Mouse (Mus musculus) cerebellum, adult 2 months (tissue): ENCODE measurements around the gene Cfap61. TPM values are rescaled to one million over a fixed set of nuclear protein-coding genes. Genes with fewer than 3 reads are reported as not detected.

Experiments used
- DNase-seq, 2 experiments: peaks; one replicate each; pipeline ENCODE4 v3.0.0; 2021
- H3K27ac ChIP-seq: fragments of 200-500 bp; 2 replicates; pipeline ENCODE4 v1.5.1; 2012; ENCODE audit warnings: low read length, control low read depth, inconsistent platforms; ENCODE audit not compliant: insufficient read depth
- H3K27me3 ChIP-seq: fragments of 200-500 bp; 2 replicates; pipeline ENCODE4 v1.6.1; 2012; ENCODE audit warnings: inconsistent platforms, mild to moderate bottlenecking, low read length, moderate library complexity; ENCODE audit not compliant: control insufficient read depth, insufficient read depth
- H3K4me1 ChIP-seq: fragments of 200-500 bp; 2 replicates; pipeline ENCODE4 v1.6.1; 2011; ENCODE audit warnings: low read length; ENCODE audit not compliant: control insufficient read depth, insufficient read depth
- H3K4me3 ChIP-seq: fragments of 200-500 bp; replicated peaks from 2 replicates; pipeline ENCODE3; 2011; ENCODE audit warnings: mild to moderate bottlenecking, low read depth, low read length, control low read depth; ENCODE audit not compliant: insufficient read depth
- CTCF ChIP-seq: fragments of 200-500 bp; IDR thresholded peaks from 2 replicates; pipeline ENCODE4 v1.5.1; 2011; ENCODE audit warnings: low read depth, mild to moderate bottlenecking, control low read depth, low read length, moderate library complexity, borderline replicate concordance; ENCODE audit not compliant: insufficient read depth
- POLR2A ChIP-seq: fragments of 200-500 bp; IDR thresholded peaks from 2 replicates; pipeline ENCODE4 v1.6.1; 2011; ENCODE audit warnings: low read length, control low read depth, borderline replicate concordance; ENCODE audit not compliant: insufficient read depth
- WGBS: fragments of 180-500 bp; shearing (Covaris S2); methylation state at CpG from one replicate; pipeline ENCODE4 v1.1.7; 2018; 5-methylcytosine and 5-hydroxymethylcytosine counted together
- polyA plus RNA-seq: library from polyadenylated mRNA; depleted of rRNA; stranded (reverse); fragments of >200 nt; gene quantifications from 2 replicates; pipeline ENCODE4 v1.2.3, GENCODE M21; 2012

Cfap61 gene
- polyA plus RNA-seq, 1 experiment, result 1.0 TPM

- no peaks in the 10 kb centered on the region for H3K27me3 ChIP-seq
- no peaks in the 10 kb centered on the region for H3K4me1 ChIP-seq
- TF ChIP-seq POLR2A (no peak), CTCF (no peak)
- no peak for DNase-seq
- H3K27ac ChIP-seq, result no peak overlapping the region
- 90% methylated on average over 8 of the region's 8 CpGs for WGBS
- no peak overlapping the region for H3K4me3 ChIP-seq
These were observed 13.5 kb upstream of the Cfap61 start for GRCm38 (mm10) chr2:145920941-145921650.

- 82% methylated on average over 8 of the region's 8 CpGs for WGBS
- DNase-seq, result no peak
- no peak for TF ChIP-seq CTCF
- no peak for TF ChIP-seq POLR2A
- Histone ChIP-seq H3K27ac (no peak overlapping the region), H3K27me3 (no peaks in the 10 kb centered on the region), H3K4me3 (no peak overlapping the region), H3K4me1 (no peaks in the 10 kb centered on the region; the same call in 1 of the 2 replicates)
These were observed 2.4 kb downstream of the Cfap61 start for GRCm38 (mm10) chr2:145936975-145937374.

DNA sequence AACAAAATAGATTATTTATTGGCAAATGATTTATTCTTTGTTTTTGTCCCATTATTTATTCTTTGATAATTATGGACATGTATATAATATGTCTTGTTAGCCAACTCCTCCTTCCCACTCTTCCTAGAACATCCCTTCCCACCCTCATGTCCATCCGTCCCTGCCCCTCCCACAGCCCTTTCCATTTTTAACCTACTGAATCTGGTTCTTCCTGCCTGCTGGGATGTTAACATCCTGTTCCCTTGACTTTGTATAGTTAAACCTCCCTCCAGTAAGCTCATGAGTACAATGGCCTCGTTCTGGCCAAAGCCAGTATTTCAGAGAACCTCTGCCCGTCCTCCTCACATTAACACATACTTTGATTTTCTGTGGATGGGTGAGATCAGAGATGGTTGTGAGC, 6.8 kb downstream of the Cfap61 start:
- 58% methylated on average over 3 of the region's 3 CpGs for WGBS
- Histone ChIP-seq H3K4me3 (no peak overlapping the region), H3K27me3 (no peaks in the 10 kb centered on the region), H3K27ac (no peak overlapping the region), H3K4me1 (no peaks in the 10 kb centered on the region)
- TF ChIP-seq POLR2A (no peak), CTCF (no peak)
- no peak for DNase-seq

DNA sequence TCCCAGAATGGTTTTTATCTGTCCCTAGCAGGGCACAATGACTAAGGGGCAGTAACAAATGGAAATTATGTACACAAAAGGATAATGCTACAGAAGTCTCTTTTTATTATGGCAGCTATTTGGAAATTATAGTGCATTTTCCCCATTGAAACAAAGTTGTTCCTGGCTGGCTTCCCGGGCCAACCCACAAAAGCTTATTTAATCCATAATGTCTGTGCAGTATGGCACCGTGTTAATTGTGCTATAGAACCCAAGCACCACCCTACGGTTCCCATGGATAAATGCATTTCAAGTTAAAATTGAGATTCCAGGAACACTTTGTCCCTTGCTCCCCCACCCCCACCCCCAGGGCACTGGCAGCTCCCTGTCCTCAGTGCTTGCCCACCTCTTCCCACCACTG, 9.7 kb downstream of the Cfap61 start:
- H3K27ac ChIP-seq, result no peak overlapping the region
- no peak for TF ChIP-seq POLR2A
- no peak for TF ChIP-seq CTCF
- no peaks in the 10 kb centered on the region for H3K4me1 ChIP-seq
- 73% methylated on average over 3 of the region's 3 CpGs for WGBS
- H3K4me3 ChIP-seq, result no peak overlapping the region
- H3K27me3 ChIP-seq, result no peaks in the 10 kb centered on the region
- DNase-seq, result no peak

DNA sequence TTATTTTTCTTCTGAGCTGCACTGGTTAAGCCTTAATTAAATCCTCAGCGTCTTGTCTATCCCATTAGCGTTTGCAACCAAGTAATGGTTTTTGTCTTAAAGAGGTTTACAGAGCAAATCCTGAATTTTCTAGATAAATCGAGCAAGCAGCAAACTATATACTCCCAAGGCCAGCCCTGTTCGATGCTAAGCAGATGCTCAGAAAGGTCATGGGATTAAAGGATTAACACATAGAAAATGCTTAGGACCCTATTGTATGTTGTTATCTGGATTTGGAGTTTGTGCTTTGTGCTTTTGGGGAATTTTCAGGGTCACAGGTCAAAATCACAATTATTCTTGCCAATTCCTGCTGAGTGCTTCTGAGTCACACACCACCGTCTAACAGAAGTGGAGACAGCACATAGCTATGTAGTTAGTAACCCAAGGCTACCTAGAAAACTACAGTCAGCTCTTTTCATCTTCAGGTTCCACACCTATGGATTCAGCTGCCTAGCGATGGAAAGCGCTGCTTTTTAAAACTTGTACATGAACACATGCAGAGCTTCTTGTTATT, 13.9 kb downstream of the Cfap61 start:
- WGBS, result 82% methylated on average over 7 of the region's 7 CpGs
- no peak overlapping the region for H3K4me3 ChIP-seq
- DNase-seq, result no peak
- H3K27me3 ChIP-seq, result no peaks in the 10 kb centered on the region
- H3K27ac ChIP-seq, result no peak overlapping the region
- TF ChIP-seq CTCF (no peak), POLR2A (no peak)
- H3K4me1 ChIP-seq, result no peaks in the 10 kb centered on the region

GRCm38 (mm10) chr2:145949475-145950068, 15.0 kb downstream of the Cfap61 start:
- Histone ChIP-seq H3K27ac (no peak overlapping the region), H3K27me3 (no peaks in the 10 kb centered on the region), H3K4me3 (no peak overlapping the region), H3K4me1 (no peaks in the 10 kb centered on the region)
- TF ChIP-seq CTCF (no peak), POLR2A (no peak)
- no peak for DNase-seq
- WGBS, result 18% methylated on average over 11 of the region's 11 CpGs

DNA sequence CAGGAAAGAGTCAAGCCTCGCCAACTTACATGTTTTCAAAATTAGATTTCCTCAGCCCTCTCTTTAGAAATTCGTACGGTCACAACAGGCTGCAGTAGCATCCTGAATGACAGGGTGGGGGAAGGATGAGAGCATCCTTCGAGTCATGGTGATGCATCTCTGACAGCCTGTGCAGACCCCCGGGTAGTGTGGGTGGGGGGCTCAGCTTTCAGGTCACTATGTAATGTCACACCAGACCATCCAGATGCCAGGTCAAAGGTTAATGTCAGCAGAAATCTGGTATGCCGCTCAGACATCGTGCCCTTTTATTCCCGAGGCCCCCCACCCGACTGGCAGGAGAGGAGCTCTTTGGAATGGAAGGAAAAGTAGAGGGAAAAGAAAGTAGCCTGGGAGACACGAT, 15.7 kb downstream of the Cfap61 start:
- H3K4me1 ChIP-seq, result no peaks in the 10 kb centered on the region
- H3K4me3 ChIP-seq, result no peak overlapping the region
- no peak overlapping the region for H3K27ac ChIP-seq
- TF ChIP-seq POLR2A (no peak), CTCF (no peak)
- WGBS, result 34% methylated on average over 10 of the region's 10 CpGs
- DNase-seq, result no peak
- no peaks in the 10 kb centered on the region for H3K27me3 ChIP-seq

GRCm38 (mm10) chr2:145952726-145953125, 18.1 kb downstream of the Cfap61 start:
- Histone ChIP-seq H3K4me3 (no peak overlapping the region), H3K27ac (no peak overlapping the region), H3K27me3 (no peaks in the 10 kb centered on the region; the same call in 1 of the 2 replicates), H3K4me1 (no peaks in the 10 kb centered on the region)
- no peak for DNase-seq
- 93% methylated on average over 5 of the region's 5 CpGs for WGBS
- TF ChIP-seq POLR2A, result no peak
- no peak for TF ChIP-seq CTCF
